Mouse (Mus musculus) kidney, postnatal 14 days (tissue): ENCODE data around the gene Prdx6.
A peak's percentile ranks its signal among the peaks of the same experiment; 100 is the strongest.
"Not testable (repeated sequence)": the region's sequence is repeated elsewhere in the genome, so short reads cannot be mapped to it uniquely, and the experiment has no call there.

Experiments
- DNase-seq: peaks from one replicate; pipeline ENCODE4 v3.0.0; 2022; ENCODE audit warnings: mixed read lengths

Gene Prdx6

GRCm38 (mm10) chr1:161250031-161250603, 902 bp downstream of the Prdx6 start:
- peak; percentile 40 for DNase-seq

- DNase-seq, result peak; percentile 32
These were observed 1.6 kb downstream of the Prdx6 start for GRCm38 (mm10) chr1:161249442-161249841.

GRCm38 (mm10) chr1:161248685-161249084, 2.3 kb downstream of the Prdx6 start:
- DNase-seq, result no peak

GRCm38 (mm10) chr1:161247643-161248580, 3.1 kb downstream of the Prdx6 start:
- DNase-seq, result peak; percentile 59

GRCm38 (mm10) chr1:161247176-161247575, 3.8 kb downstream of the Prdx6 start:
- peak; percentile 40 for DNase-seq

GRCm38 (mm10) chr1:161237750-161238149, 13.3 kb downstream of the Prdx6 start:
- no peak for DNase-seq

DNA sequence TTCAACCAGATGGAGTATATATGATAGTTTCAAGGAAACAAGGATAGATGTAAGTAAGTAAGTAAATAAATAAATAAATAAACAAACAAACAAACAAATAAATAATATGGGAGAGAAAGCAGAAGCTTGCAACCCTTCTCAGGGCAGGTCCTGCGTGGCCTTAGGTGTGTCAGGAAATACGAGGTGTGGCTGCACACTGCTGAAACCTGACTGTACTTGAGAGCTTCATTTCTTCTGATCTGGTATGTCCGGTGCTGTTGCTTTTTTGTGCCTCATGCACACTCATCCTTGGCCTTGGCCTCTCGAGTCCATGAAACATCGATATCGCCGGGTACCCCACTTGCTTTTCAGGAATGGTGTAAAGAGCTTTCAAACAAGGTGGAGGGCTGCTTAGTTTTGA, 13.7 kb downstream of the Prdx6 start:
- DNase-seq, result no peak

- peak; percentile 17 for DNase-seq
These were observed 17.7 kb downstream of the Prdx6 start for GRCm38 (mm10) chr1:161233226-161233839.

DNA sequence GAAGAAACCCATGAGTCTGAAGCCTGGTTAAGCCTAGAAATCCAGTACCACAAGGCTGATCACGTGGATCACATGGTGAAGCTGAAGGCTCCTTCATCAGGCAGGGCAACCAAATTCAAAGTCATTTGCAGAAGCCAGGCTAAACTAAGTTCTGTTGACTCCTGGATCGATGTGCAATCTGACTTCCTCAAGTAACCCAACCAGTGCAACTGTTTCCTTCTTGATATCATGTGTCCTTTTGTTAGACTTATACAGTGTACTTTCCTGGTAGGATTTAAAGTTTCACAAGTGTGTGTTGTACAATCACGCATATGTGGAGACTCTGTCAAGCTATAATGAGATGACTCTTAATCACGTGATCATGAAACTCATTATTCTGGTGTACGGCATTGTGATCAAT, 18.8 kb downstream of the Prdx6 start:
- DNase-seq, result no peak

GRCm38 (mm10) chr1:161224837-161225236, 26.2 kb downstream of the Prdx6 start:
- peak; percentile 54 for DNase-seq

DNA sequence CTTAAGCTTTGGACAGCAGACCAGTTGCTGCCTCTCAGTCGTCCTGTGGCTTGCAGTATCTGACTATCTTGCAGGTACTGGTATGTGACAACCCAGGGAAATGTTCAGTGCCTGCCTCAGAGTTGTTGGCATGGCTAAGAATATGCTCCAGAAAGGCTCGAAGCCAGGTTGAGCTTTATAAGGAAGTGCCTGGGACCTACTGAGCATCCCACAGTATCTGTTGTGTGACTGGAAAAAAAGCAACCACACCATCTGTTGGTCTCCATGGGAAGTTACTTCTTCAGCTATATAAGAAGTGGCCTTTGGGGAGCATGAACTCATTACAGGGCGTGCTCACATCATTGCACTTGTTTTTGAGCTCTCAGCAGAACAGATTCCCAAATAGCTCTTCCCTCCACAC, 31.2 kb downstream of the Prdx6 start:
- no peak for DNase-seq

GRCm38 (mm10) chr1:161214465-161214864, 36.6 kb downstream of the Prdx6 start:
- peak; percentile 19 for DNase-seq

- no peak for DNase-seq
These were observed 51.2 kb downstream of the Prdx6 start for GRCm38 (mm10) chr1:161199856-161200255.

- DNase-seq, result not testable (repeated sequence)
These were observed 54.7 kb downstream of the Prdx6 start for GRCm38 (mm10) chr1:161196364-161196763.

GRCm38 (mm10) chr1:161195541-161196351, 55.3 kb downstream of the Prdx6 start:
- DNase-seq, result peak; percentile 84

DNA sequence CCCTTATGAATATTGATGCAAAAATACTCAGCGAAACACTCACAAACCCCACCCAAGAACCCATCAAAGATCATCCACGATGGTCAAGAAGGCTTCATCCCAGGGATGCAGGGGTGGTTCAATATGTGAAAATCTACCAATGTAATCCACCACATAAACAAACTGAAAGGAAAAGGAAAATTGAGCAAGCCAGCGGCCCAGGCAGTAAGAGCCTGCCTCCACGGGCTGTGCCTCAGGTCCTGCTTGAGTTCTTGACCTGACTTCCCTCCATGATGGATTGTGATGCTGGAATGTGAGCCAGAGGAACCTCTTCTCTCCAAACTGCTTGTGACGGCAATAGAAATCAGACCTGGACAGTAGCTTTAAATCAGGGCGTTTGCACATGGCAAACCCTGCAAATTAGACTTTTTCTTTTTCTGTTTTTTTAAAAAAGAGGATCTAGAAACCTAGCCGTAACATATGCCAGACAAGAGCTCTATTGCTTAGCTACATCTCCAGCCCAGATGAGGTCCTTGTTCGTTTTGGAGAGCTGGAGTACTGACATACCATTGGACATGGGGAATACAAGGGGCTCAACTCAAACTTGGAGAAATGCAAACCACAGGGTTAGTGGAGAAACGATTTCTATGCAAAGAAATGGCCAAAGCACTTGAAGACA, 60.6 kb downstream of the Prdx6 start:
- no peak for DNase-seq
